Mouse (Mus musculus) forebrain, embryonic 11.5 days (tissue): Measurements from ENCODE around the gene Gm21693. TPM values are rescaled to one million over a fixed set of nuclear protein-coding genes. Genes with fewer than 3 reads are reported as not detected.
"Not testable (repeated sequence)": the region's sequence is repeated elsewhere in the genome, so short reads cannot be mapped to it uniquely, and the experiment has no call there.

Experiments
- ATAC-seq: fragments of 200-750 bp; cut with Nextera tagmentation; replicated peaks from 2 replicates; pipeline ENCODE4 v1.8.0; 2017; ENCODE audit warnings: moderate TSS enrichment; ENCODE audit not compliant: low FRiP score
- DNase-seq: peaks from one replicate; pipeline ENCODE4 v3.0.0-alpha.2; 2017; ENCODE audit warnings: low spot score
- H3K27ac ChIP-seq: fragments of 300-500 bp; sonication (generic); 2 replicates; pipeline ENCODE4 v1.5.1; 2014; ENCODE audit warnings: low read depth, low read length
- H3K27me3 ChIP-seq: fragments of 300-500 bp; sonication (generic); 2 replicates; pipeline ENCODE4 v1.6.1; 2014; ENCODE audit warnings: mild to moderate bottlenecking, low read length, mixed read lengths; ENCODE audit not compliant: control insufficient read depth, insufficient read depth
- H3K36me3 ChIP-seq: fragments of 300-500 bp; sonication (generic); 2 replicates; pipeline ENCODE4 v1.6.1; 2014; ENCODE audit warnings: mild to moderate bottlenecking, low read length, moderate library complexity, mixed read lengths; ENCODE audit not compliant: control insufficient read depth, insufficient read depth
- H3K4me1 ChIP-seq: fragments of 300-500 bp; sonication (generic); replicated peaks from 2 replicates; pipeline ENCODE4 v1.6.1; 2014; ENCODE audit warnings: low read length, mixed read lengths; ENCODE audit not compliant: control insufficient read depth, insufficient read depth
- H3K4me2 ChIP-seq: fragments of 300-500 bp; sonication (generic); 2 replicates; pipeline ENCODE4 v1.6.1; 2014; ENCODE audit warnings: low read depth, mild to moderate bottlenecking, low read length, moderate library complexity, mixed read lengths; ENCODE audit not compliant: severe bottlenecking
- H3K4me3 ChIP-seq: fragments of 300-500 bp; sonication (generic); 2 replicates; pipeline ENCODE4 v1.5.1; 2014; ENCODE audit warnings: low read depth, low read length
- H3K9ac ChIP-seq: fragments of 300-500 bp; sonication (generic); 2 replicates; pipeline ENCODE4 v1.6.1; 2014; ENCODE audit warnings: low read length
- H3K9me3 ChIP-seq: fragments of 300-500 bp; sonication (generic); 2 replicates; pipeline ENCODE4 v1.6.1; 2016; ENCODE audit warnings: low read length, mixed read lengths; ENCODE audit not compliant: control insufficient read depth
- WGBS: fragments of 180-500 bp; shearing (Covaris S2); extraction: QIAGEN DNeasy Blood & Tissue Kit; methylation state at CpG from one replicate; pipeline ENCODE4 v1.1.7; 2014; 5-methylcytosine and 5-hydroxymethylcytosine counted together
- polyA plus RNA-seq: library from polyadenylated mRNA; unstranded; fragments of >200 nt; fragmentation: Nextera tagmentation; extraction: Ambion mirVana; gene quantifications from 2 replicates; pipeline ENCODE4 v1.2.1, GENCODE M21; 2014

The Gm21693 gene
- not detected in 2 replicates for polyA plus RNA-seq

GRCm38 (mm10) chrY:3345229-3345628, at the start of gene Gm21693:
TSS of gene Gm21693 (minus strand) at chrY:3345329.
- WGBS, result no CpG with 5 or more reads among the region's 9 CpGs
- not testable (repeated sequence) for DNase-seq, H3K9me3 ChIP-seq, H3K27me3 ChIP-seq, ATAC-seq, H3K4me3 ChIP-seq, H3K4me2 ChIP-seq, H3K9ac ChIP-seq, H3K4me1 ChIP-seq, H3K36me3 ChIP-seq, H3K27ac ChIP-seq

GRCm38 (mm10) chrY:3340661-3341060, 4.5 kb downstream of the Gm21693 start:
- H3K27me3 ChIP-seq, H3K4me2 ChIP-seq, H3K27ac ChIP-seq, H3K4me3 ChIP-seq, ATAC-seq, H3K9me3 ChIP-seq, H3K9ac ChIP-seq, DNase-seq, H3K36me3 ChIP-seq, H3K4me1 ChIP-seq: not testable (repeated sequence)
- WGBS, result no CpG with 5 or more reads among the region's 11 CpGs

DNA sequence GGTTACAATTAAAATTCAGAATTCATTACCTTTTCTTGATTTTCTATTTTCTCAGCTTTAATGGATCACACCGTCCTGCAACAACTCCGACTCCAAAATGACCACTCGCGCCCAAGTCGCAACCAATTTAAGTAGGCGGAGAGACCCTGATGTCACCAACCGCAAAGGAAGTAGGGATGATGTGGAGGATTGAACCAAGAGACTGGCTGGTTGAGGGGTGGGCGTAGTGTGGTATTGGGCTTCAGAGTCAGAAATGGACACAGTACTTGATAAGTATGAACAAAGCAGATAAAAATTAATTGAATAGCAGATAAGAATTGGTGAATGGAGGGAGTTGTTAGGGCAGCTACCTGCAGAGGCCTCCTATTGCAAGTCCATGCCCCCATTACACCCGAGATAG, 38.8 kb downstream of the Gm21693 start, which contains the start of gene Gm21677:
TSS of gene Gm21677 (minus strand) at position 101 of the 400 bp plus-strand sequence.
- not testable (repeated sequence) for H3K4me2 ChIP-seq, H3K36me3 ChIP-seq, H3K27me3 ChIP-seq, H3K27ac ChIP-seq, ATAC-seq, H3K9me3 ChIP-seq, H3K9ac ChIP-seq, H3K4me3 ChIP-seq, H3K4me1 ChIP-seq, DNase-seq
- no CpG with 5 or more reads among the region's 9 CpGs for WGBS

Other genes starting within 250 kb of the Gm21693 start
- gene Gm21677, start 38.9 kb downstream of the Gm21693 start, polyA plus RNA-seq, result not detected in 2 replicates
- not detected in 2 replicates for gene Gm21704, start 64.8 kb upstream of the Gm21693 start, polyA plus RNA-seq
- not detected in 2 replicates for gene Gm21708, start 64.8 kb upstream of the Gm21693 start, polyA plus RNA-seq